Mouse (Mus musculus) myocyte (in vitro differentiated cells): ENCODE results near the gene Antxr1. TPM values are rescaled to one million over a fixed set of nuclear protein-coding genes. Genes with fewer than 3 reads are reported as not detected.

Experiments used
- H3K27me3 ChIP-seq: one replicate; pipeline ENCODE4 v1.6.1; 2011; ENCODE audit not compliant: control insufficient read depth, insufficient read depth, insufficient read length
- H3K36me3 ChIP-seq: one replicate; pipeline ENCODE4 v1.6.1; 2011; ENCODE audit not compliant: control insufficient read depth, insufficient read depth
- H3K4me2 ChIP-seq: one replicate; pipeline ENCODE4 v1.6.1; 2011; ENCODE audit warnings: low read depth, control low read depth
- H3K4me3 ChIP-seq: one replicate; pipeline ENCODE4 v1.5.1; 2011; ENCODE audit warnings: mild to moderate bottlenecking, control low read depth, moderate library complexity
- H3K79me2 ChIP-seq: one replicate; pipeline ENCODE4 v1.6.1; 2011; ENCODE audit not compliant: control insufficient read depth, insufficient read depth
- H3ac ChIP-seq: one replicate; pipeline ENCODE4 v1.6.1; 2011; ENCODE audit not compliant: control insufficient read depth, insufficient read length
- CEBPB ChIP-seq: IDR thresholded peaks from 2 replicates; pipeline ENCODE4 v1.6.1; 2011; ENCODE audit warnings: mild to moderate bottlenecking, moderate library complexity; ENCODE audit not compliant: poor library complexity, insufficient read depth, severe bottlenecking
- E2F4 ChIP-seq: IDR thresholded peaks from one replicate; pipeline ENCODE4 v1.6.1; 2011; ENCODE audit warnings: mild to moderate bottlenecking, control low read depth, moderate library complexity; ENCODE audit not compliant: insufficient read depth
- MAX ChIP-seq: IDR thresholded peaks from one replicate; pipeline ENCODE4 v1.6.1; 2011; ENCODE audit warnings: low read depth, mild to moderate bottlenecking, control low read depth
- MYOD1 ChIP-seq, 3 experiments: IDR thresholded peaks; one replicate each; pipeline ENCODE4 v1.6.1; 2011; ENCODE audit warnings: control low read depth in 2 of 3, low read depth in 2 of 3, mild to moderate bottlenecking in 2 of 3, moderate library complexity in 1 of 3; ENCODE audit not compliant: insufficient read length in 2 of 3, control insufficient read depth in 1 of 3
- MYOG ChIP-seq, 3 experiments: IDR thresholded peaks; one replicate each; pipeline ENCODE4 v1.6.1; 2011; ENCODE audit warnings: control low read depth in 2 of 3, low read depth in 2 of 3, mild to moderate bottlenecking in 2 of 3; ENCODE audit not compliant: insufficient read length in 2 of 3, control insufficient read depth in 1 of 3, insufficient read depth in 1 of 3
- POLR2A ChIP-seq: IDR thresholded peaks from one replicate; pipeline ENCODE4 v1.6.1; 2011; ENCODE audit warnings: low read depth, mild to moderate bottlenecking, control low read depth, moderate library complexity; ENCODE audit not compliant: insufficient read length
- POLR2AphosphoS2 ChIP-seq: IDR thresholded peaks from one replicate; pipeline ENCODE4 v1.6.1; 2011; ENCODE audit warnings: low read depth, control low read depth; ENCODE audit not compliant: insufficient read length
- REST ChIP-seq: IDR thresholded peaks from one replicate; pipeline ENCODE4 v1.6.1; 2011; ENCODE audit warnings: mild to moderate bottlenecking, control low read depth, moderate library complexity; ENCODE audit not compliant: insufficient read depth, insufficient read length
- SRF ChIP-seq: IDR thresholded peaks from one replicate; pipeline ENCODE4 v1.6.1; 2011; ENCODE audit warnings: low read depth; ENCODE audit not compliant: control insufficient read depth, insufficient read length
- TCF12 ChIP-seq: IDR thresholded peaks from one replicate; pipeline ENCODE4 v1.6.1; 2011; ENCODE audit warnings: mild to moderate bottlenecking, control low read depth; ENCODE audit not compliant: poor library complexity, insufficient read depth, severe bottlenecking
- TCF3 ChIP-seq: IDR thresholded peaks from one replicate; pipeline ENCODE4 v1.6.1; 2011; ENCODE audit warnings: low read depth, control low read depth; ENCODE audit not compliant: insufficient read length
- USF1 ChIP-seq: IDR thresholded peaks from one replicate; pipeline ENCODE4 v1.6.1; 2011; ENCODE audit warnings: low read depth, mild to moderate bottlenecking, control low read depth, moderate library complexity
- polyA plus RNA-seq: library from polyadenylated mRNA; unstranded; fragments of >200 nt; fragmentation: generic; extraction: Trizol; gene quantifications from one replicate; pipeline ENCODE4 v1.2.1, GENCODE M21; 2012; ENCODE audit warnings: missing spikeins

The Antxr1 gene
- polyA plus RNA-seq, 1 experiment: 8.6 TPM

DNA sequence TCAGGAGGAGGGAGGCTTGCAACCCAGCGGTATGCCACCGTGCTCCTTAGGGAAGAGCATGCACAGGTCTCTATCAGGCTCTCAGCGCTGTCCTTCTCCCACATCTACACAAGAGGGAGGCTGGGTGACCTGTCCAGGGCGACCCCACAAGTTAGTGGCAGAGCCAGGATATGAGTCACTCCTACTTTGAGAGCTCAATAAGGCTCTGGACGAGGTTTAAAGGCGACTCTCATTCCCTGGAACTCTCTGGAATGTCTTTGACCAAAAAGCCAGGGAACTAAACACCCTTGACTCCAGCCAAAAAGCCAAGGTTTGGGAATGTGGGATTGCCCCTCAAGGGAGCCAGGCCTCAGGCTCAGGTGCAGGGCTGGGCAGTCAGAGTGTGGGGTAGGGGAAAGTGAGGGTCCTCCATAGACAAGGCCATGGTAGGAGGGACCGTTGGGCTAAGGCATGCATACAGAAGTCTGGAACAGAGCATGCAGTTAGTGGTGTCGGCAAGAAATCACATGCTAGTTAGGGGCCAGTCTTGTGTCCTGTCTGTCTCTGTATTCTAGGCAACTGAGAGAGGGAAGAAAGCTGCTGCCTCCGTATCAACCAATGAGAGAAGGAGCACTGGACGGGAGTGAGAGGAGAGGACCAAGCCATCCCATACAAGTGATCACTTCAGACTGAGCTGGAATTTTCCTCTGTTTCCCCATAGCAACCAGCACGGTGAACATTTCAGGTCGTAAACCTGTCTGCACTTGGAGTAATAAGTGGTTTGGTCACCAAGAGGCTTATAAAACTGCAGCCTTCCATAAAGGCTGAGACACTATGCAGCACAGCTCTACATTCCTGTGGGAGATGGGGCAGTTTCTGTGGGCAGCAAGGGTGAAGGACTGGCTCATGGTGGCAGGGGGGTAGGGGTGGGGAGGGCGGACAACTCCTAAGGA is 116.3 kb downstream of the Antxr1 start:
- Histone ChIP-seq H3K79me2 (no peaks in the 10 kb centered on the region), H3K4me2 (peak overlapping the region; percentile 60), H3K27me3 (no peaks in the 10 kb centered on the region), H3ac (no peak overlapping the region), H3K36me3 (no peaks in the 10 kb centered on the region), H3K4me3 (no peak overlapping the region)
- TF ChIP-seq TCF12 (no peak), USF1 (no peak)

DNA sequence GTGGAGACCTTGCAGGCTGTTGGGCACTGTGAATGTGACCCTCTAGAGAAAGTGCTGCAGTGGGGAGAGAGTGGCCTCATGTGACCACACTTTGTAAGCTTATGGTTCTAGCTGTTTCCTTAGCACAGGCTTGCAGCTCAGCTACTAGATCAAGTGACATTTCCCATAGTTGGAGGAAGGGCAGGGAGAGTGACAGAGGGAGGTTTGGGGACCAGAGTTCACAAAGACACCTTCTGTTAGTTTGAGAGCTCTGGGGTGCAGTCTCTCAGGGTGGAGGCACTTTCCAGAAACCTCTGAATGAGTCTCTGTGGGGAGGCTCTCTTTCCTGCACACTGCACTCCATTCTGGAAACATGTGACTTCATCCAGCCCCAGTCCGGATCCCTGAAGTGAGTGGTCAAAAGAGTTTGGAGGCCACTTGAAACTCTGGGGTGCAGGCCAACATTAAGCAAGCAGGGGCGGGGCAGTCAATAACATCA is 119.5 kb downstream of the Antxr1 start:
- peaks cover 4% of the 10 kb centered on the region for H3K36me3 ChIP-seq

DNA sequence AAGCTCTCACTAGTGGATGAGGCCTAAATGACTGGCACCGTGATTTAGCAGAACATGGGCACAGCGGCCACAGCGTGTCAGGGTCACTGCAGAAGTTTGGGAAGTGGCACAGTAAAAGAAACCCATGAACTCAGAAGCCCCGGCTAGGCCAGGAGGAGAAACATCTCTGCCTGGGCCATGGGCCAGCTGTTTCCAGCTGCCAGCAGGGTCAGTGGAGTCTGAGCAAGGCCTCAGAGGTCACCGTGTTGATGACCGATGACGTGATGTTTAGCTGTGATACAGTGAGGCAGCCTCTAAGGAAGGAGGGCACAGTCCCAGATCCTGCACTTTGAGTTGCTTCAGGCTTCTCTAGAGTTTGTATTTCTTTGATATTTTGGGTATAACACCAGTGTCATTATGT is 122.4 kb downstream of the Antxr1 start:
- no peak overlapping the region for H3K4me3 ChIP-seq
- no peaks in the 10 kb centered on the region for H3K79me2 ChIP-seq
- no peak overlapping the region for H3K4me2 ChIP-seq
- H3K36me3 ChIP-seq: peaks cover 4% of the 10 kb centered on the region
- no peaks in the 10 kb centered on the region for H3K27me3 ChIP-seq
- no peak overlapping the region for H3ac ChIP-seq
- TF ChIP-seq POLR2AphosphoS2 (no peak), MYOG (IDR thresholded peaks at IDR 0.05; ENCODE audit: control insufficient read depth in 1 of 3, insufficient read depth in 1 of 3, insufficient read length in 2 of 3, low read depth in 2 of 3) (no peak), MAX (no peak), USF1 (no peak), E2F4 (no peak), CEBPB (no peak), TCF12 (no peak), REST (no peak), MYOD1 (IDR thresholded peaks at IDR 0.05; ENCODE audit: control insufficient read depth in 1 of 3, insufficient read length in 2 of 3, low read depth in 2 of 3) (no peak), POLR2A (no peak), TCF3 (no peak), SRF (no peak)

More for the DNA sequence above, 119.5 kb downstream of the Antxr1 start:
- TF ChIP-seq CEBPB: no peak
- no peak for TF ChIP-seq POLR2A
- no peak for TF ChIP-seq MYOD1 (IDR thresholded peaks at IDR 0.05; ENCODE audit: control insufficient read depth in 1 of 3, insufficient read length in 2 of 3, low read depth in 2 of 3)
- TF ChIP-seq REST: no peak
- no peak for TF ChIP-seq MAX
- no peak for TF ChIP-seq MYOG (IDR thresholded peaks at IDR 0.05; ENCODE audit: control insufficient read depth in 1 of 3, insufficient read depth in 1 of 3, insufficient read length in 2 of 3, low read depth in 2 of 3)
- no peak for TF ChIP-seq TCF3
- no peak for TF ChIP-seq POLR2AphosphoS2
- H3ac ChIP-seq: no peak overlapping the region
- no peaks in the 10 kb centered on the region for H3K27me3 ChIP-seq
- H3K4me3 ChIP-seq: no peak overlapping the region
- no peak overlapping the region for H3K4me2 ChIP-seq
- H3K79me2 ChIP-seq: no peaks in the 10 kb centered on the region

DNA sequence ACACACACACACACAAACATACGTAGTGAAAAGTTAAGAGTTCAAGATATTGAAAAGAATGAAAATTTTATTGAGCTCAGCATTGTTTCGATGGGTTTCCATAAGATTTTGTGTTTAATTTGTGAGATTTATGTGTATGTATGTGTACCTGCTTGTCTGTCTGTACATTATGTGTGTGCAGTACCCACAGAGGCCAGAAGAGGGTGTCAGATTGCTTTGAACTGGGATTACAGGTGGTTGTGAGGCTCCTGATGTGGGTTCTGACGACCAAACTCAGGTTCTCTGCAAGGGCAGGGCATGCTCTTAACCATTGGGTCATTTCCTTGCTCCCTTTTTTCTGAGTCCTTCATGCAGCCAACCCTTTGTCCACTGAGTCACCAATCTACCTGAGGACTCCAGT is 124.1 kb downstream of the Antxr1 start:
- no peak overlapping the region for H3K4me3 ChIP-seq
- peaks cover 4% of the 10 kb centered on the region for H3K36me3 ChIP-seq
- H3K27me3 ChIP-seq: no peaks in the 10 kb centered on the region
- TF ChIP-seq TCF12 (no peak), MYOD1 (IDR thresholded peaks at IDR 0.05; ENCODE audit: control insufficient read depth in 1 of 3, insufficient read length in 2 of 3, low read depth in 2 of 3) (no peak), MYOG (IDR thresholded peaks at IDR 0.05; ENCODE audit: control insufficient read depth in 1 of 3, insufficient read depth in 1 of 3, insufficient read length in 2 of 3, low read depth in 2 of 3) (no peak), POLR2AphosphoS2 (no peak), E2F4 (no peak), CEBPB (no peak), USF1 (no peak), POLR2A (no peak), REST (no peak), TCF3 (no peak)
- no peak overlapping the region for H3K4me2 ChIP-seq
- no peak overlapping the region for H3ac ChIP-seq
- H3K79me2 ChIP-seq: no peaks in the 10 kb centered on the region

DNA sequence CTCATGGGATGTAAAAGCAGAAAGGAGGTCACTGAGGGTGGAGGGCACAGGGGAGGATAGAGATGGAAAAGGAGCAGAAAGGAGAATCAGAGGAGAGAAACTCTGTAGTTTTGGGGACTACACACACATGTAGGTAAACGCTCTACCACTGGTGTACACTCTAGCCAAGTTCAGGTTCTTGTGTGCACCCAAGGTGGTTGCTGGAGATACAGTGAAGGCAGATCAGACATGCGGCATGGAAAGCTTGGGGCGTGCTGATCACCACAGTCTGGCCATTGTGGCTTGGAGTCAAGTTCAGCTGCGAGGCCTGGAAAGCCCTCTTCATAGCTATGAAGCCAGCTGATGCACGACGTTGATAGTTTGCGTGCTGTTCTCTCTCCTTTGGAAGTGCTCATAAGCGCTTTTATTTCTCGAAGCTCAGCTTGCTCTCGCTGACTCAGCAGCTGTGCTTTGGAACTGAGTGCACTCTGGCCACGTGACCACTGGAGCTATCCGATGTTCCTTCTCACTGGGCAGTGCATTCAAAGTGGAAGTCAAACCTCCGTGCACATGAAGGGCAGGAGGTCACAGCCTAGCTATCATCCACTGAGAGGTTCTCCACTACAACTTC is 128.1 kb downstream of the Antxr1 start:
- Histone ChIP-seq H3K4me2 (no peak overlapping the region), H3ac (no peak overlapping the region), H3K4me3 (no peak overlapping the region), H3K36me3 (peaks cover 4% of the 10 kb centered on the region), H3K79me2 (no peaks in the 10 kb centered on the region), H3K27me3 (no peaks in the 10 kb centered on the region)
- TF ChIP-seq CEBPB (no peak), TCF12 (no peak), MYOG (IDR thresholded peaks at IDR 0.05; ENCODE audit: control insufficient read depth in 1 of 3, insufficient read depth in 1 of 3, insufficient read length in 2 of 3, low read depth in 2 of 3) (no peak), POLR2AphosphoS2 (no peak), USF1 (peak; percentile 88)
